Mouse (Mus musculus): ENCODE measurements around the gene Junb. TPM values are rescaled to one million over a fixed set of nuclear protein-coding genes. Genes with fewer than 3 reads are reported as not detected.

The Junb gene
- 1 to 10 TPM; 5.1 to 6.9 TPM for total RNA-seq (2021)
- long read RNA-seq, experiment 1, transcript Junb-201 (1 exons, 1,809 nt), result major isoform, 15 of 15 reads
- long read RNA-seq, experiment 1, partial matches to known transcripts, result 0 of 15 reads
- long read RNA-seq, experiment 1, other reads (novel, unspliced or antisense), result 0 of 15 reads
- long read RNA-seq, experiment 2, transcript Junb-201 (1 exons, 1,809 nt), result major isoform, 25 of 25 reads
- long read RNA-seq, experiment 2, partial matches to known transcripts, result 0 of 25 reads
- long read RNA-seq, experiment 2, other reads (novel, unspliced or antisense), result 0 of 25 reads

DNA sequence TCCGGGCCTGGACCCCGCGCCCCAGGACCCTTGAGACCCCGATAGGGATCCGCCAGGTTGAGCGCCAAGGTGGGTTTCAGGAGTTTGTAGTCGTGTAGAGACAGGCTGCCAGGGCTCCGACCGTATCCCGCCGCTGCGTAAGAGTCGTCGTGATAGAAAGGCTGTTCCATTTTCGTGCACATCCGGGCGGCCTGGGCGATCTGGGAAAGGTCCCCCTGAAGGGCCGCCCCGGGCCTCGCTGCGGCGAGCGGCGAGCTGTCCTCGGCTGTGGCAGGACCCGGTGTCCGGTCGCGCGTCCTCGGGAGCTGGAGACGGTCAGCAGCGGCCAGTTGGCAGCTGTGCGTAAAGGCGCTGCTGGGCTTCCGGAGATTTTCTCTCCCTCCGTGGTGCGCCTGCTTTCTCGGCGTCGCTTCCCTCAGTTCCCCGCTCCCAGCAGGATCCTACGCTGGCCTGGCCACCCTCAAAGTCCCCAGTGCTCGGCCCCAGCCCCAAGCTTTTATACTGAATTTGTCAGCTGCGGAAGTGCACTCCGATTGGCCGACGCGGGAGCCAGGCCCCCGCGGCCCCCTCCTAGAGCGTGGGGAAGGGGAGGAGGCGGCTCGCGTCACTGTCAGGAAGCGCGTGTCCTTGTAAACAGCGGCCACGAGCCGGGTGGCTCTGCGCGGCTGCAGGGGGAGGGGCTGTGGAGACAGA is at the start of gene Junb:
Gene Junb, minus strand, starts transcription at position 471 of the 693 bp plus-strand sequence.
- peak; percentile 98 for DNase-seq

GRCm38 (mm10) chr8:85027922-85028321 is 49.4 kb upstream of the Junb start:
- DNase-seq, result no peak

DNA sequence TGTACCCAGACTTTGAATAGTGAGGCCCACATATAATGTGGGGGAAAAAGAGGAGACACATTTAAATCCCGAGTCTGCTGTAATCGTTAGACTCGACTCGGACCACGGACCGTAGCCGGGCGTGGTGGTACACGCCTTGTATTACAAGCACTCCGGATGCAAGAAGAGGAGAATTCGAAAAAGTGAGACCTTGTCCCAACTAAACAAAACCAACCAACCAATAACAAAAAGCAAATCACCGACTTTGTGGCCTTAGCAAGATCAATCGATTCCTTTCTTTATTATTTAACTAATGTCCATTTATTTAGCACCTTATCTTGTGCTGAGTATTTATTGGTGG is 49.0 kb upstream of the Junb start:
- no peak for DNase-seq

GRCm38 (mm10) chr8:85026670-85027515 is 48.4 kb upstream of the Junb start, which contains the start of gene Trir:
Gene Trir (plus strand): TSS chr8:85026823.
- peak; percentile 96 for DNase-seq

GRCm38 (mm10) chr8:85025098-85025932 is 46.8 kb upstream of the Junb start, which contains the start of gene Asna1:
Gene Asna1 (minus strand): TSS chr8:85025281.
- peak; percentile 79 for DNase-seq

DNA sequence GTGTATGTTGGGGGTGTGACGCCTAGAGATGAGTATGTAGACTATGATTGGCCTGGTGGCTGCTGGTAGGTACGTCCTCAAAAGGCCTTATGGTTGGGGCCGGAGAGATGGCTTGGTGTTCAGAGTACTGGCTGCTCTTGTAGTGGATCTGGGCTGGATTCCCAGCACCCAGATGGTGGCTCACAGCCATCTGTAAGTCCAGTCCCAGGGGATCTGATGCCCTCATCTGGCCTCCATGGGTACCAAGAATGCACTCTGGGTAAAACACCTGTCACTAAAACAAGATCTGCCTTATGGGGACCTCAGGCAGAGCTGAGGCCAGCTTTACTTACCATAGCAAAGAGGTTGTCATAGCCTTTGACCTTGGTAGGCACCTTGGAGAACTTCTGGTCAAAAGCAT is 45.3 kb upstream of the Junb start:
- DNase-seq, result no peak

DNA sequence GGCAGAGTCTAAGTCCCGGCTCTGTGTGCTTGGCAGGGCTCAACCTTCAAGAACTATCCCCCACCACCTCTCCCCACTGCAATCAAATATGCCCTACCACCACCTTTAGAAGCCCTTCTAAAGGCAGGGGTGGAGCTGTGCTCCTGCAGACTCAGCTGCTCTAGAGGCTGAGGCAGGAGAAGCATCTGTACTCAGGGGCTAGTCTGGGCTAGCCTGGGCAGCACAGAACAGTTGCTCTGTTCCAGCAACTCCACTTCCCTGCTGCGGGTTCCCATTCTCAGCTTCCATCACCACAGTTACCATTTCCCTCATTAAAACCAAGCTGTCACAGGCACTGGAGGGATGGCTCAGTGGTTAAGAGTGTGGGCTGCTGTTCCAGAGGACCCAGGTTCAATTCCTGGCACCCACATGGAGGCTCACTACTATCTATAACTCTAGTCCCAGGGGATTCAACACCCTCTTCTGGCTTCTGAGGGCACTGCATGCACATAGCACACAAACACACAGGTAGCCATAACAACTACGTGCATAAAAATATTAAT is 43.1 kb upstream of the Junb start:
- DNase-seq, result no peak

DNA sequence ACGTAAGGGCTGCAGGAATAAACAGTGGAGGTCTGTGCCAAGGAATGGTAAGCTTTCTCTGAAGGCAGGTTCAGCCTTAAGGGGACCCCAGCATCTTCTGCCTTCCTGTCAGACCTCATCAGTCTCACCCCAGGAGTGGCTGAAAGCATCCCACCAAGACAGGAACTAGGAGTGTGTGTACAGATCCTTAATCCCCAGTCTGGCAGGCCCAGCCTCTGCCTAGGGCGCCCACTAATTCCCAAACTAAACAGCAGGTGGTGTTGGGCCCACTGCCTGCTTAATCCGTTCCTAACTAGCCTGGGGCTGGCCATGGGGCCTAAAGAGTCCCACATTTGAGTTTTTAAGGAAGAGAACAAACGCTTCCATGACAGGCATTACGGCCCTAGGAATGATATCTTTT is 38.7 kb upstream of the Junb start:
- DNase-seq, result no peak

DNA sequence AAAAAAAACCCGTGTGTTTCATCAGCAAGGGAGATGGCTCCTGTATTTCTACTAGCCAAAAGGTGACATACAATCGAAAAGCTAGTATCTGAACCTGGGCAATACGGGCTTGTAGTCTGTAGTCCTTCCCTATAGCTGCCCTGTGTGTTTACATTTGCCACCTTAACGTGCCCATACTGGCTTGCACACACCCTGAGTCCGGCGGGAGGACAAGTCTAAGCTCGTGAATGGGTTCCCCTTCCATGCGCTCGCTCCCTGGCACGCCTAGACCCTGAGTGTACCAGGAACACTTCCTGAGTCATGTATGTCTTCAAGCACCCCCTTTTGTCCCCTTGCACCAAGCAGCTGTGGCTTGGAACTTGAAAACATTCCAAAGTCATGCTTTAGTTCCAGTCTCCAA is 38.2 kb upstream of the Junb start:
- no peak for DNase-seq

GRCm38 (mm10) chr8:85014431-85014830 is 35.9 kb upstream of the Junb start, which contains the start of gene Best2:
Gene Best2 (minus strand): TSS chr8:85014531.
- DNase-seq, result no peak

- DNase-seq, result no peak
Observed at GRCm38 (mm10) chr8:85013230-85013840, 34.8 kb upstream of the Junb start.

DNA sequence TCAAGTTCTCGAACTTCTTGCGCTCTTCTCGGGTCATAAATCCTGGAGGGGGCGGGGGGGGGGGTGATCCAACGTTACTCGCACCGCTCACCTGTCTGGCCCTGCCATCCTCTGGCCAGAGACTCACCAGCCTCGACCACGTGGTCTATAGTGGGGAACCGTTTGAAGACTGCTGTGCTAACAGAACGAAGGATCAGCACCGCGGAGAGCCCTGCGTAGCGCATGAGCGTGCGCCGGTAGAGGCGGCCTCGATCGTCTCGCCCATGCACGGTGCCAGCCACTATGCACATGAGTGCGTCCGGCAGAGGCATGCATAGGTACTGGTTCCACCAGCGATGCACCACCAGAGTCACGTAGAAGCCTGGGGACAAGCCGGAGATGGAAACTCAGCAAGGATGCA is 32.7 kb upstream of the Junb start:
- DNase-seq, result no peak

- DNase-seq, result no peak
Observed at GRCm38 (mm10) chr8:85007686-85008085, 29.2 kb upstream of the Junb start.

- peak; percentile 83 for DNase-seq
Observed at GRCm38 (mm10) chr8:84997649-84998295, 19.3 kb upstream of the Junb start.

GRCm38 (mm10) chr8:84996978-84997377 is 18.5 kb upstream of the Junb start:
- no peak for DNase-seq

GRCm38 (mm10) chr8:84995680-84996079 is 17.2 kb upstream of the Junb start:
- DNase-seq, result no peak

DNA sequence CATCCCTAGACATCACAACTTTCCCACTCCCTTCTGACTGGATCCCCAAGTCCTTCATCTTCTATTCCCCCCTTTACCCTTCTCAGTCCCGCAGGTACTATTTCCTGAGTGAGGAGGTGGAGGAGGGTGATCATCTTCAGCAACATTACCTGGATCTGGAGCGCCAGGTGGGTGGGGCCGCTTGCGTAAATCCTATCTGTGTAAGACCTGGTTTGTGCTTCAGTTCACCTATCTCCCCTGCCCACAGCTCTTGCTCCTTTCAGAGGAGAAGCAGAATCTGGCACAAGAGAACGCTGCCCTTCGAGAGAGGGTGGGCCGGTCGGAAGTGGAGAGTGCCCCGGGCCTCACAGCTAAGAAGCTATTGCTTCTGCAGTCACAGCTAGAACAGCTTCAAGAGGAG is 15.9 kb upstream of the Junb start:
- no peak for DNase-seq

GRCm38 (mm10) chr8:84990836-84991235 is 12.3 kb upstream of the Junb start:
- DNase-seq, result no peak

GRCm38 (mm10) chr8:84990349-84990748 is 11.8 kb upstream of the Junb start, which contains the start of gene Hook2:
Gene Hook2 (plus strand): TSS chr8:84990603.
- peak; percentile 96 for DNase-seq

DNA sequence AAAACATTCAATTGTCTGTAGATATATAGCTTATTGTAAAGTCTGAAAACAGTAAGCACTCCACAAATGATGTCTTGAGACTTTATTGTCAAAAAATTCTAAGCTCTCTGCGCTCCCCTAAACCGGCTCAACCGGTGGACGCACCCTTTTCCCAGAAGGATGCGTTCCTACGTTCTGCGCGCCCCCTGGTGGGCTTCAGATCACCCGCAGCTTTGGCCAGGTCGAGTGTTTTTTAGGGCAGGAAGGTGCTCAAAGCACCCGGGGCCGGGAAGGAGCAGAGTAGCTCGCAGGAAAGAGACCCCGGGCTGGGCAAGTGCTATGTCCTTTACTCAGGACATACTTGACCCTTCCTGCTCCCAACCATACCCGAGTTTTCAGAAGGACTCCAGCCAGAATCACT is 11.3 kb upstream of the Junb start:
- DNase-seq, result peak; percentile 88

Measured in gastrocnemius, postnatal 25 days (tissue).